Mouse (Mus musculus) cortical plate, adult 2 months (tissue): ENCODE results near the gene Npffr2. TPM values are rescaled to one million over a fixed set of nuclear protein-coding genes. Genes with fewer than 3 reads are reported as not detected.

Source experiments
- H3K27ac ChIP-seq: fragments of 200-500 bp; 2 replicates; pipeline ENCODE4 v1.5.1; 2012; ENCODE audit warnings: low read length, control low read depth, inconsistent platforms; ENCODE audit not compliant: insufficient read depth
- H3K4me1 ChIP-seq: fragments of 200-500 bp; 2 replicates; pipeline ENCODE4 v1.6.1; 2011; ENCODE audit warnings: low read length; ENCODE audit not compliant: control insufficient read depth, insufficient read depth
- H3K4me3 ChIP-seq: fragments of 200-500 bp; 2 replicates; pipeline ENCODE4 v1.5.1; 2011; ENCODE audit warnings: mild to moderate bottlenecking, low read length, control low read depth; ENCODE audit not compliant: insufficient read depth
- CTCF ChIP-seq: fragments of 200-500 bp; IDR thresholded peaks from 2 replicates; pipeline ENCODE4 v1.5.1; 2011; ENCODE audit warnings: mild to moderate bottlenecking, control low read depth, low read length; ENCODE audit not compliant: insufficient read depth; ENCODE audit errors: extremely low read depth
- POLR2A ChIP-seq: fragments of 200-500 bp; IDR thresholded peaks from 2 replicates; pipeline ENCODE4 v1.6.1; 2011; ENCODE audit warnings: mild to moderate bottlenecking, low read length, control low read depth; ENCODE audit not compliant: insufficient read depth; ENCODE audit errors: extremely low read depth
- polyA plus RNA-seq: library from polyadenylated mRNA; depleted of rRNA; stranded (reverse); fragments of >200 nt; gene quantifications from 2 replicates; pipeline ENCODE4 v1.2.3, GENCODE M21; 2012; rRNA removed

Gene Npffr2
- polyA plus RNA-seq, 1 experiment, result not detected

DNA sequence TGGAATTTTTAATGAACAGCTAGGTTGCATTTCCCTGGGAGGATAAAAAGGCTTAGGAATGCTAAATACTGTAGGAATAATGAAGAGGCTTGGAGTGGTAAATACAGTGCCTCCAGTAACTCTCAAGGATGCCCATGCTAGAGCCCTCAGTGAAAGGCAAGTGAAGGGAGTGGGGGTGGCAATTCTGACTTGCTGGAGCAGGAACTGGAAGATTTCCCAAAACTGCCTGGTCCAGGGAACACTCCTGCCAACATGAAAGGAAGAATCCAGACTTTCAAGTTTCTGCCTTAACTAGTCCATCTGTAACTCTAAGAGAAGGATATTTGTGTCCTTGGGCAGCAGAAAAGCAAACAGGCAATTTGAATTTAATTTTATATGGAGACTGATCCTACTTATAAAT is 34.2 kb downstream of the Npffr2 start:
- TF ChIP-seq POLR2A, result no peak
- no peak for TF ChIP-seq CTCF
- Histone ChIP-seq H3K4me3 (no peak overlapping the region), H3K27ac (no peak overlapping the region), H3K4me1 (no peaks in the 10 kb centered on the region)

DNA sequence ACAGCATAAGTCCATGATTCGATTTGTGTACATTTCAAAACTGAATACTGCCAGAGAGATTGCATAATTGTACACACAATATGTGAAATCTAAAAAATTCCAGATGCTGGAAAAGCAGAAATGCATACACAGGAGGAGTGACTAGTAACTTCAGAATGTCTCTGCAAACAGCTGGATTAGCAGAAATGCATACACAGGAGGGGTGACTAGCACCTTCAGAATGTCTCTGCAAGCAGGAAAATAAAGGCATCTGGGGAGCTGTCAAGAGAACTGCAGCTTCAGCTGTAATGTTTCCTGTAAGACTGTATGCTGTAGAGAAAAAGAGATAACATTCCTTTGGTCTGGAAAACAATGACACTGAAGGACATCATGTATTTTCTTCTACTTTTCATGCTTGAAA is 51.4 kb downstream of the Npffr2 start:
- no peaks in the 10 kb centered on the region for H3K4me1 ChIP-seq
- TF ChIP-seq POLR2A (no peak), CTCF (no peak)
- no peak overlapping the region for H3K4me3 ChIP-seq
- H3K27ac ChIP-seq, result no peak overlapping the region

DNA sequence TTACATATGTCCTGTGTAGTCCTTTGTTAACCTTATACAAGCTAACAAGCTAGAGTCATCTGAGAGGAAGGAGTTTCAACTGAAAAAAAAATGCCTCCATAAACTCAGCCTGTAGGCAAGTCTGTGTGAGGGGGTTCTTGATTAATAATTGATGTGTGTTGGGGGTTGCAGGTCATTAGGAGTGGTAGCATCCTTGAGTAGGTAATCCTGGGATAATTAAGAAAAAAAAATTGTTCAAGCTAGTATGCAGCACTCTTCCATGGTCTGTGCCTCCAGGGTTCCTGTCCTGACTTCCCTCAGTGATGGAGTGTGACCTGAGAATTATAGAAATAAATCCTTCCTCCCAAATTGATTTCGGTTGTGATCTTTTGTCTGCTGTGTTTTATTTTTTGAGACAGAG is 52.0 kb downstream of the Npffr2 start:
- TF ChIP-seq CTCF, result no peak
- TF ChIP-seq POLR2A, result no peak
- no peak overlapping the region for H3K4me3 ChIP-seq
- no peaks in the 10 kb centered on the region for H3K4me1 ChIP-seq
- no peak overlapping the region for H3K27ac ChIP-seq

DNA sequence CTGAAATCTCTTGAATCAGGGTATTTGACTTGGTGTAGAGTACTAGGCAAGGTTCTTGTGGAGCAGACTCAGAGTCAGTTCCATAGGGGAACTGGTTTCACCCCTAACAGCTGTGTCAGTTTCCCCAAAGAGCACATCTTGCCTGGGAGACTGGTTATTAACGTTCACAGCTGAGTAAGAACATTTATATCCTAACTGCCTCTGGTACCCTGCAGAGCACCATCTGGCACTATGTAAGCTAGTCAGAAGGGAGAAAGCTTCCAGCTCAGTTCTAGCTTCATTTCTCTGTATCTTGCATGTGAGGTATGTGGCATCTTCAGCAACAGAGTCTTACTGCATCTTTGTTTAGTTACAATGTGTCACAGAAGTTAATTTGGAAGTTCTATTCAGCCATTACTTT is 53.9 kb downstream of the Npffr2 start:
- Histone ChIP-seq H3K27ac (no peak overlapping the region), H3K4me3 (no peak overlapping the region), H3K4me1 (no peaks in the 10 kb centered on the region)
- TF ChIP-seq POLR2A, result no peak
- no peak for TF ChIP-seq CTCF

DNA sequence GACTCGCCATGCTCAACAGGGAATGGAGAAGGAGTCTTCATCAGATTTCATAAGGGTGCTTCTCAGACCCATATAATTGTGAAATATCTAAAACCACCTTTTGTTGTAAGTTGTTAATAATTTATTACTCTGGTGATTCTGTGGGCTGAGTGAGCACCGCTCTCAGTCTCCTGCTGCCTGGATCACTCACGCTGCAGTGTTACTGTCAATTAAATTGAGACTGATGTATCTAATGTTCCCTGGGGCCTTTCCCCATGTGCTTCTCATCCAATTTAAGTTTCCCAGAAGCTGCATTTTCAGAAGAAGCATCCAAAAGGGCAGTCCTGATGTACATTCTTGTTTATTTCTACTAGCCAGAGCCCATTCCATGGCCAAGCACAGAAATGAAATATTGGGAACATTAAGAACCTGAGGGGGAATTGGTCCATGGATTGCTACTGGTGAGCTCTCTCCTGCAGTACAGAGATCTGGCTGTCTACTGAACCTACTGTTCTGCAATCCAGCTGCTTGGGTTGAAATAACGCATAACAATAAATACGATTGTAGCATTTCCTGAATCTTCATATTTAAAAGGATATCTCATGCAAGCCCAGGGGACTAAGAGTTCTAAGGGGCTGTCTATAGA is 54.6 kb downstream of the Npffr2 start:
- no peaks in the 10 kb centered on the region for H3K4me1 ChIP-seq
- TF ChIP-seq CTCF, result no peak
- TF ChIP-seq POLR2A, result no peak
- no peak overlapping the region for H3K27ac ChIP-seq
- H3K4me3 ChIP-seq, result no peak overlapping the region

DNA sequence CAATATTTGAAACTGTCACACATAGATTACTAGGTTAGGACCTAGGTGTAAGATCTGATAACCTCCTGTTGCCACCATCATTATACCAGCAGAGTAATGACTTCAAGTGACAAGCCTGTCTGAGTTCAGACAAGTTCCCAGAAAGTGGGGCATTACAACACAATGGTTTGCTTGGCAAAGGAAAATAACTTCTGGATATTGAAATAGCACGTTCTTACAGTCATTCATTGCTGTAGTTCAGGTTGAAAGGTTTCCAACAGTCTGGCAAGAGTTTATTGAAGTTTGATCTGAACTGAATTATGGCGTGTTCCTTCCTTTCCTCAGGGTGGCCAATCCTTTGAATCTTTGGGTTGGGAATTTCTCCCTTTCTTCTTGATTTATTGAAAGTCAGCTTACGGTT is 57.8 kb downstream of the Npffr2 start:
- TF ChIP-seq CTCF (no peak), POLR2A (no peak)
- Histone ChIP-seq H3K4me3 (no peak overlapping the region), H3K4me1 (no peaks in the 10 kb centered on the region), H3K27ac (no peak overlapping the region)

DNA sequence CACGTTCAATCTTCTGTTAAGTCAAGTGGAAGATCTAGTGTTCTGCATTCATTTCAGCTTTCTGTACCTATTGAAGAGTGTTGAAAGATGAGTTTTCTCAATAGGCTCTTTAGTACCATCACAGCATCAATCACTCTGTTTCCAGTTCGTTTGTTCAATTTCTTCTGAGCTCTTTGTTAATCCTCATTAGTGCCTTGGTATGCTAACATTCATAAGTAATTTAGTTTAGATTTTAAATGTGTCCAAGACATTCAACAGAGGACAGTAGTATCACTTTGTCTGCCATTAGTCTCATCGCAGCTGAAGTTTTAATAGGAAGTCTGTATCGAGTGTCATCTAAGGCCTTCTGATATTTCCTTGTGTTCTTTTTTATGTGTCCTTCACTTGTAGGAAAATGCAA is 65.1 kb downstream of the Npffr2 start:
- Histone ChIP-seq H3K4me3 (no peak overlapping the region), H3K27ac (no peak overlapping the region), H3K4me1 (no peaks in the 10 kb centered on the region)
- TF ChIP-seq POLR2A (no peak), CTCF (no peak)

DNA sequence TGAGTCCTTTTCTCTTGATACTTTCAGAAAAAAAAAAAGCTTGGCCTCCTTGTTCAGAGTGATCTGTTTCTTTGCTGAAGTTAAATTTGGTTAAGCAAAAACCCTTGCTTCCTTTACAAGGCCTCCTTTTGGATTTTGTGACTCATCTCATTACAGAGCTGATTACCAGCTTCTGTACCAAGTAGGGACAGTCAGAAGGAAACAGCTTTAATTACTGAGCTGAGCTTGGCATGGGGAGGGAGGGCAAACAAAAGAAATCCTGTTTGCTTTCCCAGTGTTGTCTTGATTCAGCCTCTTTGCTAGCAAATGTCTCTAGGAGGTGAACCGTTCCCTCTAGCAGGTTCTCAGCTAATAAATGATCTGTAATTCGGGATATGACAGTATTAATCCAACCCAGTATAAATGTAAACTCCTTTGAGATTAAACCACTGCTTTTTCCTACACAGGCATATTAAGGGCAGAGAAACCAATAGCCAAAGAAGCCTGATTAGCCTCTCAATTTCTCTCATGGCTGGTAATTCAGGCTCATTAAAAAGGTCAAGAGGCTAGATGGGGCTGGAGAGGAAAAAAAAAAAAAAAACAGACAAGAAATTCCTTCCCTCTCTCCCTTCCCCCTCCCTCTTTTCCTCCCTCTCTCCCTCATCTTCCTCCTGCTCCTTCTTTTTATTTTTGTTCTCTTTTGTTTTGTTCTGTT is 84.2 kb downstream of the Npffr2 start:
- Histone ChIP-seq H3K4me1 (no peaks in the 10 kb centered on the region), H3K4me3 (no peak overlapping the region), H3K27ac (no peak overlapping the region)
- TF ChIP-seq CTCF, result no peak
- no peak for TF ChIP-seq POLR2A

DNA sequence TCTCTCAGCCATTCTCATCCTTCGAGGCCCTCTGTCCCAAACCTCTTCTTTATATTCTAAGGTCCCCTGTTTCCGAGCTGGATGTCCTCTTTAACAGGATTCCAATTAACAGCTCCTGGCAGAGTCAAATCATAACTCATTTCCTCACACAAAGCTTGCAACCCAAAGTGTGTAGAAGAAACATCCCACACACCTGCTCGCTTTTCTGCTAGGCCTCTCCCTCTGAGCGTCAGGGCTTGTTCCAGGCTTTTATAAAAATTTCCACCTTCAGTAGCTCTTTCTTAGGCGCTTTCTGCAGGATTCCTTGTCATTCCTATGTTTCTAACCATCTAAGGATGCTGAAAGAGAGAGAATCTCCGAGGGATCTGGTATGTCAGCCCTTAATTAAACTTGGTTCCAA is 85.0 kb downstream of the Npffr2 start:
- TF ChIP-seq POLR2A (no peak), CTCF (no peak)
- Histone ChIP-seq H3K4me3 (no peak overlapping the region), H3K27ac (no peak overlapping the region), H3K4me1 (no peaks in the 10 kb centered on the region)

DNA sequence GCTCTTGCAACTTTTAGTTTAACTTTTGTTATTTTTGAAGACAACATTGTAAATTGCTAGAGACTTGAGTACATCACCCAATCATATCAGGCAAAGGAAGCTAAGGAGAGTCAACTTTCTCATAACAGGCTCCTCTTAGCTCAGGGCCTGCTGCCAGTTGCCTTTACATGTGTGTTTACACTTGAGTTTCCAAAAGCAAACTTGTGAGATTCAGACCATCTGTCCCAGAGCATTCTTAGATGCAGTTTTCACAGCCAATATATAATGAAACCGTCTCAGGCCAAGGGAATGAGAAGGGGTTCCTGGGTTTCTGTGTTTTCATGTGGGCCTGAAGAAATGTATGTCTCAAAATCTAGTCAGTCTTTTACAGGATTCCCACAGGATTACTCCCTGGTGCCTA is 104.4 kb downstream of the Npffr2 start:
- Histone ChIP-seq H3K27ac (no peak overlapping the region), H3K4me1 (no peaks in the 10 kb centered on the region), H3K4me3 (no peak overlapping the region)
- TF ChIP-seq POLR2A (no peak), CTCF (no peak)

Other genes with a start within 250 kb of the Npffr2 start
- not detected in 2 replicates for gene Gc, start 69.5 kb upstream of the Npffr2 start, polyA plus RNA-seq